Mouse (Mus musculus) gastrocnemius, postnatal 14 days (tissue): ENCODE measurements around the gene Utp3. TPM values are rescaled to one million over a fixed set of nuclear protein-coding genes. Genes with fewer than 3 reads are reported as not detected.

ENCODE experiments used
- DNase-seq: peaks from one replicate; pipeline ENCODE4 v3.0.0; 2021; ENCODE audit warnings: mixed read lengths
- intact Hi-C: fragments of 180-260 bp; cut with DNase I; formaldehyde crosslinking; loops from one replicate; pipeline ENCODE4 v1.15.1; 2025; ENCODE audit warnings: low total_unique reads
- total RNA-seq, 2 experiments: library from RNA; stranded (reverse); gene quantifications; 2 replicates each; pipeline ENCODE4 v1.2.3; 2021

Gene Utp3
- total RNA-seq, 2 experiments from 2014 or later = 22.5 to 23.4 TPM

GRCm38 (mm10) chr5:88602030-88602429 lies 47.8 kb downstream of the Utp3 start:
- no peak for DNase-seq
- intact Hi-C loops = no loop called here

GRCm38 (mm10) chr5:88602713-88603112 lies 48.5 kb downstream of the Utp3 start:
- intact Hi-C loops = no loop called here
- DNase-seq = no peak

- no peak for DNase-seq
- intact Hi-C loops = no loop called here
Observed at GRCm38 (mm10) chr5:88604046-88604445, 49.8 kb downstream of the Utp3 start.

GRCm38 (mm10) chr5:88604641-88605358 lies 50.5 kb downstream of the Utp3 start:
- intact Hi-C loops = no loop called here
- no peak for DNase-seq

Other genes with a start within 250 kb of the Utp3 start
- gene Prol1, start 237.2 kb upstream of the Utp3 start, total RNA-seq = not detected
- gene Amtn, start 178.4 kb upstream of the Utp3 start, total RNA-seq = not detected
- gene Ambn, start 98.5 kb upstream of the Utp3 start, total RNA-seq = not detected
- not detected for gene Enam, start 66.5 kb upstream of the Utp3 start, total RNA-seq
- under 1 TPM; 0.24 to 0.43 TPM for gene Jchain, start 26.6 kb upstream of the Utp3 start, total RNA-seq
- gene Rufy3, start 10.6 kb downstream of the Utp3 start, total RNA-seq = 1 to 10 TPM; 7.0 to 8.4 TPM
- 100 to 1,000 TPM; 112 to 120 TPM for gene Grsf1, start 121.7 kb downstream of the Utp3 start, total RNA-seq
- gene Mob1b, start 166.4 kb downstream of the Utp3 start, total RNA-seq = 10 to 100 TPM; 25.8 to 29.9 TPM
- gene Dck, start 210.5 kb downstream of the Utp3 start, total RNA-seq = 1 to 10 TPM; 2.6 to 3.8 TPM